Mouse (Mus musculus) kidney, embryonic 15.5 days (tissue): ENCODE data around the gene Cacna1c. TPM values are rescaled to one million over a fixed set of nuclear protein-coding genes. Genes with fewer than 3 reads are reported as not detected.

ENCODE experiments used
- ATAC-seq: fragments of 200-750 bp; cut with Nextera tagmentation; replicated peaks from 2 replicates; pipeline ENCODE4 v1.8.0; 2017; ENCODE audit warnings: moderate TSS enrichment; ENCODE audit not compliant: low FRiP score
- H3K27ac ChIP-seq: fragments of 300-500 bp; sonication (generic); 2 replicates; pipeline ENCODE4 v1.5.1; 2015; ENCODE audit warnings: mild to moderate bottlenecking, inconsistent platforms
- H3K27me3 ChIP-seq: fragments of 300-500 bp; sonication (generic); 2 replicates; pipeline ENCODE4 v1.6.1; 2015; ENCODE audit warnings: inconsistent platforms
- H3K36me3 ChIP-seq: fragments of 300-500 bp; sonication (generic); 2 replicates; pipeline ENCODE4 v1.6.1; 2015; ENCODE audit warnings: inconsistent platforms
- H3K4me1 ChIP-seq: fragments of 300-500 bp; sonication (generic); 2 replicates; pipeline ENCODE4 v1.6.1; 2015; ENCODE audit warnings: inconsistent platforms
- H3K4me2 ChIP-seq: fragments of 300-500 bp; sonication (generic); 2 replicates; pipeline ENCODE4 v1.6.1; 2015; ENCODE audit warnings: moderate library complexity, mild to moderate bottlenecking, inconsistent platforms
- H3K4me3 ChIP-seq: fragments of 300-500 bp; sonication (generic); replicated peaks from 2 replicates; pipeline ENCODE4 v1.5.1; 2015; ENCODE audit warnings: mild to moderate bottlenecking, inconsistent platforms
- H3K9ac ChIP-seq: fragments of 300-500 bp; sonication (generic); 2 replicates; pipeline ENCODE4 v1.6.1; 2015; ENCODE audit warnings: mild to moderate bottlenecking, inconsistent platforms
- H3K9me3 ChIP-seq: fragments of 300-500 bp; sonication (generic); replicated peaks from 2 replicates; pipeline ENCODE4 v1.6.1; 2016; ENCODE audit warnings: inconsistent platforms
- WGBS: fragments of 180-500 bp; shearing (Covaris S2); methylation state at CpG from one replicate; pipeline ENCODE4 v1.1.7; 2015; ENCODE audit warnings: mixed read lengths; 5-methylcytosine and 5-hydroxymethylcytosine counted together
- polyA plus RNA-seq: library from polyadenylated mRNA; unstranded; fragments of >200 nt; fragmentation: Nextera tagmentation; extraction: Ambion mirVana; gene quantifications from 2 replicates; pipeline ENCODE4 v1.2.1, GENCODE M21; 2015

Gene Cacna1c
- polyA plus RNA-seq, 1 experiment from 2014 or later, result 2.7 TPM

GRCm38 (mm10) chr6:118984181-118984901 is 211.9 kb downstream of the Cacna1c start:
- Histone ChIP-seq H3K27ac (no peak overlapping the region), H3K4me1 (peaks cover 9% of the 10 kb centered on the region), H3K4me3 (no peak overlapping the region), H3K4me2 (no peak overlapping the region), H3K36me3 (no peaks in the 10 kb centered on the region), H3K9ac (no peak overlapping the region), H3K27me3 (no peaks in the 10 kb centered on the region), H3K9me3 (no peaks in the 10 kb centered on the region)
- no peak for ATAC-seq
- 62% methylated on average over 11 of the region's 11 CpGs for WGBS

DNA sequence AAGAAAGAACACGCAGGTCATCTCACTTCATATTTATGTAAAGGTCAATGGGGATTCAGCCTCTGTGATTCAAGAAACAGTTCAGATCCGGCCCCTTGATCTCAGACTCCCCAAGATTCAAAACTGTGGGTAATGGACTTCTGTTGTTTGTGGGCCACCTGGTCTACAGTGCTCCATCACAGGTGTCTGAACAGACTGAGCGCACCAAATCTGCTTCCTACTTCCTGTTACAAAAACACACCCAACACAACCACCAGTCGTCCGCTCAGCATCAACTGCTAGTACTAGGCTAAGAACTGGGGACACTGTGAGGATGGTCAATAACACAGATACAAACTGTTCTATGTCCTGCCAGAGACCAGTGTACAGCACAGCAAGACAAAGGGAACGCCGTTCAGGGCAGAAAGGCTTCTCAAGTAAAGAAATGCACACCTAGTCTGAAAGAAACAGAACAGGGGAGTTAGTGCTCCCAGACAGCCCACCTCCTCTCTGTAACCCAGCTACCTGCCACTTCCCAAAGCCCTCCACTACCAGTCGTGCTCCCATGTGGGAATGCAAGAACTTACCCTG is 212.7 kb downstream of the Cacna1c start:
- H3K27ac ChIP-seq, result no peak overlapping the region
- peaks cover 13% of the 10 kb centered on the region for H3K4me1 ChIP-seq
- no peaks in the 10 kb centered on the region for H3K9me3 ChIP-seq
- H3K27me3 ChIP-seq, result no peaks in the 10 kb centered on the region
- no peak for ATAC-seq
- WGBS, result 83% methylated on average over 8 of the region's 8 CpGs
- no peaks in the 10 kb centered on the region for H3K36me3 ChIP-seq
- no peak overlapping the region for H3K4me2 ChIP-seq
- H3K9ac ChIP-seq, result no peak overlapping the region
- no peak overlapping the region for H3K4me3 ChIP-seq

DNA sequence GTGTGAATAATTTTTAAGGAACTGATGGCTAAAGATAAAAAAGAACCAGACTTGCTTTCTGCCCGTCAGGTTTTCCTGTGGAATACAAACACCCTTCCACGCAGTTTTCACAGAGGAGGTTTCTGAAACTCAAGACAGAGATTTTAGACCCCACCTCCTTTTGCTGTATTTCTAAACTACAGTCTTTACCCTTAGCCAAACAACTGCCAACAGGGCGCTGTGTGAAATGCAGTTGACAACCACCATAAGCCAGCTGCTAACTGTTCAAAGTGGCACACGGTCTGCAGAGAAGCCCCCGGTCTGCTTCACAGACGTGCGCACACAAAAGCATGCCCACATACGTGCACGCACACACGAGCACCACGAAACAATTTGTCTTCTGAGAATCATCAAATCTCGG is 216.0 kb downstream of the Cacna1c start:
- no peaks in the 10 kb centered on the region for H3K36me3 ChIP-seq
- no peaks in the 10 kb centered on the region for H3K9me3 ChIP-seq
- 0 out of 2 replicates have a peak overlapping the region, but pooled peaks have one; percentile 6 for H3K27ac ChIP-seq
- WGBS, result 45% methylated on average over 12 of the region's 12 CpGs
- no peak for ATAC-seq
- no peak overlapping the region for H3K4me2 ChIP-seq
- H3K4me1 ChIP-seq, result peaks cover 18% of the 10 kb centered on the region
- no peak overlapping the region for H3K4me3 ChIP-seq
- H3K9ac ChIP-seq, result no peak overlapping the region
- no peaks in the 10 kb centered on the region for H3K27me3 ChIP-seq

- Histone ChIP-seq H3K4me2 (no peak overlapping the region), H3K9me3 (no peaks in the 10 kb centered on the region), H3K9ac (no peak overlapping the region), H3K27me3 (no peaks in the 10 kb centered on the region), H3K4me3 (no peak overlapping the region), H3K27ac (no peak overlapping the region), H3K36me3 (no peaks in the 10 kb centered on the region), H3K4me1 (peaks cover 18% of the 10 kb centered on the region)
- 44% methylated on average over 10 of the region's 10 CpGs for WGBS
- ATAC-seq, result no peak
Observed at GRCm38 (mm10) chr6:118977443-118978271, 218.6 kb downstream of the Cacna1c start.

DNA sequence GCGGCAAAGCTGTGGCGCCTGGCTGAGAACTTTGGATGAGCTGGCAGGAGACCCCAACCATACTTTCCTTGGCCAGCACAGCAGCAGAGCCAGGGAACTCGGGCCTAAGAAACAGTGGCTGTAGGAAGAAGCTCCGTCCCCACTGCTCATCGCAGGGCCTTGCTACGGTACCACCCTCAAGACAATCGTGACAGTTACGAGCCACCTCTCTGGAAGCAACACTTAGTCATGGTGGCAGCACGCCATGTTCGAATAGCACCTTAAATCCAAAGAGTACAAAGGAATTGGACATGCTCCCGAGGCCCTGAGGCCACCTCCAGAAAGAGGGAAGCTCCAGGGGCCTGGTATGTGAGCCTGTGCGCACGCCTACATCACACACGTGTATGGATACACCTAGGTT is 219.6 kb downstream of the Cacna1c start:
- no peak overlapping the region for H3K4me3 ChIP-seq
- no peak overlapping the region for H3K9ac ChIP-seq
- peaks cover 18% of the 10 kb centered on the region for H3K4me1 ChIP-seq
- H3K27ac ChIP-seq, result no peak overlapping the region
- no peak overlapping the region for H3K4me2 ChIP-seq
- no peaks in the 10 kb centered on the region for H3K27me3 ChIP-seq
- H3K36me3 ChIP-seq, result no peaks in the 10 kb centered on the region
- ATAC-seq, result no peak
- H3K9me3 ChIP-seq, result no peaks in the 10 kb centered on the region
- 90% methylated on average over 14 of the region's 14 CpGs for WGBS

DNA sequence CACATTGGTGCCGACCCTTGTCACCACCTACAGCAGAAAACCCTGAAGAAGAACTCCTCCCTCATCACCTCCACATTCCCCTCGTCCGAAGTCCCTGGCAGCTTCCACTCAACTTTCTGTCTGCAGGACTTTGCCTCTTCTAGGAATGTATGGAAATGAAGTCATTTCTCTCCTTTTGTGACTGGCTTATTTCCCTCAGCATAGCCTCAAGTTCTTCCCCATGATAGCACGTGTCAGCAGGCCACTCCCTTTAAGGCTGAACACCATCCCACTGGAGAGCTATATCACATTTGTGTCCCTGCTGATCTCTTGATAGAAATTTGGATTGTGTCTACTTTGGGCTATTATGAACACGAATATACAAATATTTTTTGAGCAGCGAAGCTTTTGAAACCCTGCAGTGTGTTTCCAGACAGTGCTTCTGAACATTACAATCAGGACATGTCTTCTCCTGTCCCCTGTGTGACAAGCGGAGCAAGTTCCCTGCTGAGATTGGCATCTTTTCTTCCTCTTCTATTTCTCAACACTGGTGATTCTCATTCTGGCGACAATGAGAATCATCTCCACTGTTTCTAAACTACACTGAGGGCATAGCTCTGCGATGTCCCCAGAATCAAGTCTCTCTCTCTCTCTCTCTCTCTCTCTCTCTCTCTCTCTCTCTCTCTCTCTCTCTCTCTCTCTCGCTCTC is 224.2 kb downstream of the Cacna1c start:
- WGBS, result 71% methylated on average over 9 of the region's 10 CpGs
- no peak overlapping the region for H3K9ac ChIP-seq
- H3K27ac ChIP-seq, result no peak overlapping the region
- H3K4me1 ChIP-seq, result no peaks in the 10 kb centered on the region
- no peaks in the 10 kb centered on the region for H3K9me3 ChIP-seq
- no peaks in the 10 kb centered on the region for H3K36me3 ChIP-seq
- no peak for ATAC-seq
- no peak overlapping the region for H3K4me2 ChIP-seq
- no peaks in the 10 kb centered on the region for H3K27me3 ChIP-seq
- H3K4me3 ChIP-seq, result no peak overlapping the region

DNA sequence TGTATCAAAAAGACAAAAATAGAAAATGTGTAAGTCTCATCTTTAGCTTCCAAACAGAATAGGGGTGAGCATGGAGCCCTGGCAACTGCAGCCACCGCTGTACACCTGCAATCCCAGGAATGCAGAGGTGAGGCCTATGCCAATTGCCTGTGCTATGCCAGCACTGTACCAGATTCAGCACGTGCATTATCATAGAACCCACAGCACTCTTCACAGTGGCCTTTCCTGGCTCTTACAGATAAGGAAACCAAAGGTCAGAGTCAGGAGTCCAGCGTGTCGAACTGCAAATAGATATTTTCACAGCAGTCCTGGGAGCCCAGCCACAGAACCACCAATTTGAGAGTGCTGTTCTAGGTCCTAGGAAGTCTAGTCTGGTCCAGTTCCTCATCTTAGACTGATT is 227.4 kb downstream of the Cacna1c start:
- Histone ChIP-seq H3K27me3 (no peaks in the 10 kb centered on the region), H3K27ac (no peak overlapping the region), H3K9me3 (no peaks in the 10 kb centered on the region), H3K9ac (no peak overlapping the region), H3K4me3 (no peak overlapping the region), H3K4me2 (no peak overlapping the region), H3K4me1 (no peaks in the 10 kb centered on the region), H3K36me3 (no peaks in the 10 kb centered on the region)
- no peak for ATAC-seq
- 81% methylated on average over 4 of the region's 4 CpGs for WGBS

- no peak overlapping the region for H3K4me3 ChIP-seq
- no peaks in the 10 kb centered on the region for H3K36me3 ChIP-seq
- WGBS, result 82% methylated on average over 4 of the region's 4 CpGs
- no peaks in the 10 kb centered on the region for H3K27me3 ChIP-seq
- no peaks in the 10 kb centered on the region for H3K9me3 ChIP-seq
- H3K9ac ChIP-seq, result no peak overlapping the region
- peaks cover 9% of the 10 kb centered on the region for H3K4me1 ChIP-seq
- no peak overlapping the region for H3K27ac ChIP-seq
- no peak for ATAC-seq
- H3K4me2 ChIP-seq, result no peak overlapping the region
Observed at GRCm38 (mm10) chr6:118966904-118967303, 229.3 kb downstream of the Cacna1c start.

- Histone ChIP-seq H3K27ac (no peak overlapping the region), H3K9me3 (no peaks in the 10 kb centered on the region), H3K27me3 (no peaks in the 10 kb centered on the region), H3K4me3 (no peak overlapping the region), H3K9ac (no peak overlapping the region), H3K4me1 (peaks cover 9% of the 10 kb centered on the region), H3K4me2 (no peak overlapping the region), H3K36me3 (no peaks in the 10 kb centered on the region)
- ATAC-seq, result no peak
- WGBS, result 83% methylated on average over 2 of the region's 2 CpGs
Observed at GRCm38 (mm10) chr6:118965577-118965976, 230.6 kb downstream of the Cacna1c start.

DNA sequence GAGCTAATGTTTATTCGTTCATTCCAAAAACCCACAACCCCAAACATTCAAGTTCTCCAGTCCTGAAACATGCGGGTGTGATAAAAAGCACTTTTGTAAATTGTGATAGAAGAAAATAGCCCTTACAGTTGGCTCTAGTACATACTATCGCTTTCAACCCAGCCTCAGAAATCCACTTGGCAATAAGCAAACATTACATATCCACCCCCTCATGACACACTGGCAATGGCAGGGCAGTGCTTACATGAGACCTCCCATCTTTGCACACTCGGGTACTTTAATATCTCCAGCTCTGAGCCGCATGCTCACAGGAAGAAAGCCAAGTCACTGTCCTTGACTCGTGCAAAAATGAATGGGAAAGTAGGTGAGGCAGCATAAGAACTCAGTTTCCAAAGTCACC is 232.4 kb downstream of the Cacna1c start:
- Histone ChIP-seq H3K4me2 (no peak overlapping the region), H3K9me3 (no peaks in the 10 kb centered on the region), H3K27ac (no peak overlapping the region), H3K36me3 (no peaks in the 10 kb centered on the region), H3K4me1 (peaks cover 9% of the 10 kb centered on the region), H3K9ac (no peak overlapping the region), H3K4me3 (no peak overlapping the region), H3K27me3 (no peaks in the 10 kb centered on the region)
- 79% methylated on average over 6 of the region's 6 CpGs for WGBS
- ATAC-seq, result no peak

GRCm38 (mm10) chr6:118963283-118963682 is 232.9 kb downstream of the Cacna1c start:
- Histone ChIP-seq H3K27ac (no peak overlapping the region), H3K27me3 (no peaks in the 10 kb centered on the region), H3K4me1 (peaks cover 9% of the 10 kb centered on the region), H3K4me2 (no peak overlapping the region), H3K36me3 (no peaks in the 10 kb centered on the region), H3K4me3 (no peak overlapping the region), H3K9ac (no peak overlapping the region), H3K9me3 (no peaks in the 10 kb centered on the region)
- no peak for ATAC-seq
- 46% methylated on average over 5 of the region's 5 CpGs for WGBS

- H3K27me3 ChIP-seq, result no peaks in the 10 kb centered on the region
- H3K9ac ChIP-seq, result no peak overlapping the region
- H3K4me2 ChIP-seq, result no peak overlapping the region
- WGBS, result 94% methylated on average over 9 of the region's 9 CpGs
- H3K4me3 ChIP-seq, result no peak overlapping the region
- no peaks in the 10 kb centered on the region for H3K36me3 ChIP-seq
- H3K4me1 ChIP-seq, result peaks cover 8% of the 10 kb centered on the region
- no peaks in the 10 kb centered on the region for H3K9me3 ChIP-seq
- H3K27ac ChIP-seq, result no peak overlapping the region
- ATAC-seq, result no peak
Observed at GRCm38 (mm10) chr6:118958529-118958928, 237.7 kb downstream of the Cacna1c start.
